Mouse (Mus musculus): ENCODE data around the gene Tenm4.

DNA sequence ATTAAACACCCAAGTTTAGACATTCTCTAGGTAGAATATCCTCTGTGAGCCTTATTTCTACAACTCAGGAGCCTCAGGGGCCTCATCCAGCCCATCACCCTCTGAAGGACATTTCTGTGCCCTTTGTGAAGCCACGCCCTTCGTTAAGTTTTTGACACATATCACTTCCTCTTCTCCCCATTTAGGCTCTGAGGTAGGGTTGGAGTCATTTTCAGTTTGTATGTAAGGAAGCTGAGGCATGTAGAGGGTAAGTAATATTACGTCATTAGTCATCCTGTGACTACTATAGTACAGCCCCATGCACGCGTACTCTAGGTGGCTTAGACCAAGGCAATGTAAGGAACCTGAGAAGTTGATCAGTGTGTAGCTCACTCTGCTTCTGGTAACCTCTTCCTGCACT is 124.9 kb downstream of the Tenm4 start:
- TF ChIP-seq CTCF (IDR thresholded peaks at IDR 0.05; ENCODE audit: extremely low read depth, insufficient read length, insufficient replicate concordance, low read depth, low read length): no peak
- no peak for TF ChIP-seq POLR2A (IDR thresholded peaks at IDR 0.05; ENCODE audit: low read depth, low read length)
